Mouse (Mus musculus): Measurements from ENCODE around the gene Tab1.

The Tab1 gene

GRCm38 (mm10) chr15:80137945-80138791 is 5.2 kb downstream of the Tab1 start:
- in situ Hi-C loops (cut with MboI) = no loop called here

- in situ Hi-C loops (cut with MboI) = no loop called here
Observed at GRCm38 (mm10) chr15:80140302-80140701, 7.4 kb downstream of the Tab1 start.

- in situ Hi-C loops (cut with MboI) = no loop called here
Observed at GRCm38 (mm10) chr15:80140878-80141277, 8.0 kb downstream of the Tab1 start.

- in situ Hi-C loops (cut with MboI) = no loop called here
Observed at GRCm38 (mm10) chr15:80142130-80142529, 9.2 kb downstream of the Tab1 start.

- in situ Hi-C loops (cut with MboI) = no loop called here
Observed at GRCm38 (mm10) chr15:80143760-80144159, 10.8 kb downstream of the Tab1 start.

- in situ Hi-C loops (cut with MboI) = no loop called here
Observed at GRCm38 (mm10) chr15:80145397-80145796, 12.5 kb downstream of the Tab1 start.

GRCm38 (mm10) chr15:80146153-80146552 is 13.2 kb downstream of the Tab1 start:
- in situ Hi-C loops (cut with MboI) = no loop called here

GRCm38 (mm10) chr15:80147090-80147489 is 14.2 kb downstream of the Tab1 start:
- in situ Hi-C loops (cut with MboI) = no loop called here

- in situ Hi-C loops (cut with MboI) = no loop called here
Observed at GRCm38 (mm10) chr15:80147511-80147910, 14.6 kb downstream of the Tab1 start.

- in situ Hi-C loops (cut with MboI) = no loop called here
Observed at GRCm38 (mm10) chr15:80148565-80148964, 15.6 kb downstream of the Tab1 start.

- in situ Hi-C loops (cut with MboI) = no loop called here
Observed at GRCm38 (mm10) chr15:80149517-80149916, 16.6 kb downstream of the Tab1 start.

GRCm38 (mm10) chr15:80152663-80153062 is 19.7 kb downstream of the Tab1 start:
- in situ Hi-C loops (cut with MboI) = no loop called here

- in situ Hi-C loops (cut with MboI) = no loop called here
Observed at GRCm38 (mm10) chr15:80153757-80154156, 20.8 kb downstream of the Tab1 start.

GRCm38 (mm10) chr15:80155707-80156106 is 22.8 kb downstream of the Tab1 start:
- in situ Hi-C loops (cut with MboI) = no loop called here

- in situ Hi-C loops (cut with MboI) = no loop called here
Observed at GRCm38 (mm10) chr15:80157197-80157943, 24.4 kb downstream of the Tab1 start.

GRCm38 (mm10) chr15:80158001-80158706 is 25.2 kb downstream of the Tab1 start:
- in situ Hi-C loops (cut with MboI) = no loop called here

- in situ Hi-C loops (cut with MboI) = no loop called here
Observed at GRCm38 (mm10) chr15:80158707-80159090, 25.8 kb downstream of the Tab1 start.

GRCm38 (mm10) chr15:80159286-80159901 is 26.5 kb downstream of the Tab1 start:
- in situ Hi-C loops (cut with MboI) = no loop called here

- in situ Hi-C loops (cut with MboI) = no loop called here
Observed at GRCm38 (mm10) chr15:80160223-80160622, 27.3 kb downstream of the Tab1 start.

- in situ Hi-C loops (cut with MboI) = no loop called here
Observed at GRCm38 (mm10) chr15:80160726-80161125, 27.8 kb downstream of the Tab1 start.

GRCm38 (mm10) chr15:80161199-80161598 is 28.3 kb downstream of the Tab1 start:
- in situ Hi-C loops (cut with MboI) = no loop called here

GRCm38 (mm10) chr15:80162401-80162964 is 29.6 kb downstream of the Tab1 start:
- in situ Hi-C loops (cut with MboI) = no loop called here

All from mature B cell (primary cell).